Mouse (Mus musculus) forebrain, embryonic 11.5 days (tissue): ENCODE results near the gene Agap1. TPM values are rescaled to one million over a fixed set of nuclear protein-coding genes. Genes with fewer than 3 reads are reported as not detected.

Experiments used
- ATAC-seq: fragments of 200-750 bp; cut with Nextera tagmentation; replicated peaks from 2 replicates; pipeline ENCODE4 v1.8.0; 2017; ENCODE audit warnings: moderate TSS enrichment; ENCODE audit not compliant: low FRiP score
- DNase-seq: peaks from one replicate; pipeline ENCODE4 v3.0.0-alpha.2; 2017; ENCODE audit warnings: low spot score
- H3K27ac ChIP-seq: fragments of 300-500 bp; sonication (generic); 2 replicates; pipeline ENCODE4 v1.5.1; 2014; ENCODE audit warnings: low read depth, low read length
- H3K27me3 ChIP-seq: fragments of 300-500 bp; sonication (generic); 2 replicates; pipeline ENCODE4 v1.6.1; 2014; ENCODE audit warnings: mild to moderate bottlenecking, low read length, mixed read lengths; ENCODE audit not compliant: control insufficient read depth, insufficient read depth
- H3K36me3 ChIP-seq: fragments of 300-500 bp; sonication (generic); 2 replicates; pipeline ENCODE4 v1.6.1; 2014; ENCODE audit warnings: mild to moderate bottlenecking, low read length, moderate library complexity, mixed read lengths; ENCODE audit not compliant: control insufficient read depth, insufficient read depth
- H3K4me1 ChIP-seq: fragments of 300-500 bp; sonication (generic); replicated peaks from 2 replicates; pipeline ENCODE4 v1.6.1; 2014; ENCODE audit warnings: low read length, mixed read lengths; ENCODE audit not compliant: control insufficient read depth, insufficient read depth
- H3K4me2 ChIP-seq: fragments of 300-500 bp; sonication (generic); 2 replicates; pipeline ENCODE4 v1.6.1; 2014; ENCODE audit warnings: low read depth, mild to moderate bottlenecking, low read length, moderate library complexity, mixed read lengths; ENCODE audit not compliant: severe bottlenecking
- H3K4me3 ChIP-seq: fragments of 300-500 bp; sonication (generic); 2 replicates; pipeline ENCODE4 v1.5.1; 2014; ENCODE audit warnings: low read depth, low read length
- H3K9ac ChIP-seq: fragments of 300-500 bp; sonication (generic); 2 replicates; pipeline ENCODE4 v1.6.1; 2014; ENCODE audit warnings: low read length
- H3K9me3 ChIP-seq: fragments of 300-500 bp; sonication (generic); 2 replicates; pipeline ENCODE4 v1.6.1; 2016; ENCODE audit warnings: low read length, mixed read lengths; ENCODE audit not compliant: control insufficient read depth
- WGBS: fragments of 180-500 bp; shearing (Covaris S2); extraction: QIAGEN DNeasy Blood & Tissue Kit; methylation state at CpG from one replicate; pipeline ENCODE4 v1.1.7; 2014; 5-methylcytosine and 5-hydroxymethylcytosine counted together
- polyA plus RNA-seq: library from polyadenylated mRNA; unstranded; fragments of >200 nt; fragmentation: Nextera tagmentation; extraction: Ambion mirVana; gene quantifications from 2 replicates; pipeline ENCODE4 v1.2.1, GENCODE M21; 2014

Agap1 gene
- polyA plus RNA-seq, 1 experiment from 2014 or later: 36.1 TPM

GRCm38 (mm10) chr1:89746171-89746570 lies 291.6 kb downstream of the Agap1 start:
- Histone ChIP-seq H3K27me3 (peaks cover 80% of the 10 kb centered on the region), H3K27ac (no peak overlapping the region), H3K4me2 (no peak overlapping the region), H3K4me3 (no peak overlapping the region), H3K36me3 (no peaks in the 10 kb centered on the region; the same call in 1 of the 2 replicates), H3K9ac (no peak overlapping the region), H3K4me1 (peaks cover 9% of the 10 kb centered on the region; the same call in 1 of the 2 replicates), H3K9me3 (no peaks in the 10 kb centered on the region)
- ATAC-seq (no peak), DNase-seq (no peak)
- WGBS: 72% methylated on average over 3 of the region's 3 CpGs

GRCm38 (mm10) chr1:89749666-89750065 lies 295.1 kb downstream of the Agap1 start:
- H3K9ac ChIP-seq: no peak overlapping the region
- H3K4me1 ChIP-seq: peaks cover 13% of the 10 kb centered on the region; the same call in 1 of the 2 replicates
- H3K36me3 ChIP-seq: no peaks in the 10 kb centered on the region
- H3K4me3 ChIP-seq: no peak overlapping the region
- H3K9me3 ChIP-seq: peaks cover 2% of the 10 kb centered on the region; the same call in 1 of the 2 replicates
- peaks cover 71% of the 10 kb centered on the region for H3K27me3 ChIP-seq
- ATAC-seq (no peak), DNase-seq (no peak)
- H3K4me2 ChIP-seq: no peak overlapping the region
- H3K27ac ChIP-seq: no peak overlapping the region

GRCm38 (mm10) chr1:89750495-89750894 lies 295.9 kb downstream of the Agap1 start:
- Histone ChIP-seq H3K4me3 (no peak overlapping the region), H3K9me3 (peaks cover 2% of the 10 kb centered on the region; the same call in 1 of the 2 replicates), H3K9ac (no peak overlapping the region), H3K27me3 (peaks cover 71% of the 10 kb centered on the region), H3K27ac (peak overlapping the region; percentile 12; the same call in 1 of the 2 replicates), H3K36me3 (no peaks in the 10 kb centered on the region), H3K4me2 (peak overlapping the region; percentile 26; the same call in 1 of the 2 replicates), H3K4me1 (peaks cover 13% of the 10 kb centered on the region; the same call in 1 of the 2 replicates)
- DNase-seq (peak; percentile 66), ATAC-seq (peak; percentile 83)
- WGBS: 4% methylated on average over 9 of the region's 9 CpGs

- Histone ChIP-seq H3K27ac (peak overlapping the region; percentile 12; the same call in 1 of the 2 replicates), H3K36me3 (no peaks in the 10 kb centered on the region), H3K4me2 (peak overlapping the region; percentile 26; the same call in 1 of the 2 replicates), H3K27me3 (peaks cover 70% of the 10 kb centered on the region), H3K9ac (no peak overlapping the region), H3K9me3 (peaks cover 2% of the 10 kb centered on the region; the same call in 1 of the 2 replicates), H3K4me1 (peaks cover 13% of the 10 kb centered on the region; the same call in 1 of the 2 replicates), H3K4me3 (no peak overlapping the region)
- peak; percentile 85 for DNase-seq
- WGBS: 8% methylated on average over 21 of the region's 21 CpGs
- ATAC-seq: peak; percentile 93
Observed at GRCm38 (mm10) chr1:89750921-89751320, 296.3 kb downstream of the Agap1 start.

GRCm38 (mm10) chr1:89751344-89751743 lies 296.7 kb downstream of the Agap1 start:
- H3K4me2 ChIP-seq: peak overlapping the region; percentile 13; the same call in 1 of the 2 replicates
- H3K27ac ChIP-seq: no peak overlapping the region
- peaks cover 70% of the 10 kb centered on the region for H3K27me3 ChIP-seq

GRCm38 (mm10) chr1:89752659-89753058 lies 298.1 kb downstream of the Agap1 start:
- peaks cover 79% of the 10 kb centered on the region for H3K27me3 ChIP-seq
- H3K4me2 ChIP-seq: no peak overlapping the region
- peaks cover 13% of the 10 kb centered on the region; the same call in 1 of the 2 replicates for H3K4me1 ChIP-seq
- H3K9me3 ChIP-seq: peaks cover 2% of the 10 kb centered on the region; the same call in 1 of the 2 replicates
- no peak overlapping the region for H3K4me3 ChIP-seq
- no peaks in the 10 kb centered on the region for H3K36me3 ChIP-seq
- H3K9ac ChIP-seq: no peak overlapping the region
- DNase-seq (no peak), ATAC-seq (no peak)
- 96% methylated on average over 3 of the region's 3 CpGs for WGBS
- no peak overlapping the region for H3K27ac ChIP-seq

More at GRCm38 (mm10) chr1:89751344-89751743, 296.7 kb downstream of the Agap1 start:
- Histone ChIP-seq H3K9me3 (peaks cover 2% of the 10 kb centered on the region; the same call in 1 of the 2 replicates), H3K4me1 (peaks cover 13% of the 10 kb centered on the region; the same call in 1 of the 2 replicates), H3K4me3 (no peak overlapping the region), H3K36me3 (no peaks in the 10 kb centered on the region), H3K9ac (no peak overlapping the region)
- WGBS: 35% methylated on average over 11 of the region's 11 CpGs
- ATAC-seq (peak; percentile 37), DNase-seq (no peak)

- no peaks in the 10 kb centered on the region for H3K36me3 ChIP-seq
- no peak overlapping the region for H3K4me3 ChIP-seq
- no peak overlapping the region for H3K9ac ChIP-seq
- no peak for ATAC-seq
- no peak overlapping the region for H3K4me2 ChIP-seq
- WGBS: 55% methylated on average over 12 of the region's 12 CpGs
- H3K27ac ChIP-seq: no peak overlapping the region
- H3K4me1 ChIP-seq: peaks cover 9% of the 10 kb centered on the region; the same call in 1 of the 2 replicates
- H3K27me3 ChIP-seq: peaks cover 56% of the 10 kb centered on the region
- peaks cover 2% of the 10 kb centered on the region; the same call in 1 of the 2 replicates for H3K9me3 ChIP-seq
- no peak for DNase-seq
Observed at GRCm38 (mm10) chr1:89755358-89755757, 300.8 kb downstream of the Agap1 start.

- ATAC-seq: no peak
- Histone ChIP-seq H3K27ac (no peak overlapping the region), H3K4me1 (peaks cover 1% of the 10 kb centered on the region; the same call in 1 of the 2 replicates), H3K4me3 (no peak overlapping the region), H3K9ac (no peak overlapping the region), H3K27me3 (peaks cover 56% of the 10 kb centered on the region), H3K9me3 (peaks cover 2% of the 10 kb centered on the region; the same call in 1 of the 2 replicates), H3K36me3 (no peaks in the 10 kb centered on the region), H3K4me2 (no peak overlapping the region)
- 11% methylated on average over 8 of the region's 8 CpGs for WGBS
- DNase-seq: no peak
Observed at GRCm38 (mm10) chr1:89756387-89756786, 301.8 kb downstream of the Agap1 start.

GRCm38 (mm10) chr1:89757545-89757944 lies 302.9 kb downstream of the Agap1 start:
- H3K9ac ChIP-seq: no peak overlapping the region
- H3K4me3 ChIP-seq: no peak overlapping the region
- no peak overlapping the region for H3K4me2 ChIP-seq
- DNase-seq (no peak), ATAC-seq (no peak)
- H3K27ac ChIP-seq: no peak overlapping the region
- H3K27me3 ChIP-seq: peaks cover 48% of the 10 kb centered on the region
- WGBS: 50% methylated on average over 3 of the region's 3 CpGs
- no peaks in the 10 kb centered on the region for H3K4me1 ChIP-seq
- H3K36me3 ChIP-seq: no peaks in the 10 kb centered on the region
- peaks cover 1% of the 10 kb centered on the region; the same call in 1 of the 2 replicates for H3K9me3 ChIP-seq
